ENCODE assay signal across 9 mouse cellular contexts in genomic region chr11:6411684-6412083, GRCm38 (mm10). TPM values are rescaled to one million over a fixed set of nuclear protein-coding genes. Genes with fewer than 3 reads are reported as not detected.
DNase-seq lines count a peak whose midpoint lies in the region; ATAC-seq and TF ChIP-seq lines count a peak whose summit lies in the region.
"Had no signal": no experiment of that assay in that cellular context is flagged by ENCODE, and none has a peak within 500 bp of the region (broad histone marks: within the 10 kb centered on the region; RNA-seq: fewer than 3 reads in every experiment).

No protein-coding gene starts in this region.

- peak; percentile 74 for DNase-seq in 416B (ENCODE audit: low read depth)
- DNase-seq in brain, adult 2 months (ENCODE audit: low read depth, low spot score), result peak; percentile 88
- DNase-seq in gastrocnemius, adult 18-20 months (ENCODE audit: low spot score), result peak; percentile 85
- peak; percentile 65 to 89 for DNase-seq in layer of hippocampus, adult 18-20 months (ENCODE audit: low spot score in 2 of 2)
- DNase-seq in lung, postnatal 14 days, result peak; percentile 88
- DNase-seq in spleen, adult 2 months (ENCODE audit: low read depth in 1 of 2, low spot score in 2 of 2), result peak in 1 of 2 experiments; percentile 61

- ATAC-seq in monocyte, adult 5-6 weeks (replicated peaks; ENCODE audit: insufficient number of reproducible peaks, low FRiP score, low TSS enrichment, poor library complexity, severe bottlenecking), result no peak

- H3K79me3 ChIP-seq in C2C12 (ENCODE audit: low read depth), result peaks cover 7% of the 10 kb centered on the region

- no peaks in the 10 kb centered on the region for H3K27me3 ChIP-seq in C2C12 (ENCODE audit: control insufficient read depth, insufficient read depth, insufficient read length)
- no peaks in the 10 kb centered on the region for H3K27me3 ChIP-seq in spleen, adult 2 months (ENCODE audit: control insufficient read depth, insufficient read depth, low read length)
- H3K27me3 ChIP-seq: hindbrain, embryonic 15.5 days had no signal

- H3K36me3 ChIP-seq in C2C12 (ENCODE audit: control insufficient read depth, insufficient read depth), result peaks cover 5% of the 10 kb centered on the region
- no peaks in the 10 kb centered on the region; the same call in 1 of the 2 replicates for H3K36me3 ChIP-seq in spleen, adult 2 months (ENCODE audit: control insufficient read depth, insufficient read depth, low read length)
- H3K36me3 ChIP-seq: hindbrain, embryonic 15.5 days had no signal

- no peak overlapping the region for H3ac ChIP-seq in C2C12 (ENCODE audit: control insufficient read depth, insufficient read length, low read depth)

- H3K4me3 ChIP-seq in C2C12 (ENCODE audit: insufficient read depth, poor library complexity, severe bottlenecking), result no peak overlapping the region
- no peak overlapping the region for H3K4me3 ChIP-seq in spleen, adult 2 months (ENCODE audit: extremely low read depth, insufficient read depth, insufficient read length)
- H3K4me3 ChIP-seq: hindbrain, embryonic 15.5 days had no signal

- 12% methylated on average over 5 of the region's 5 CpGs for WGBS in spleen, adult 2 months

- peak; percentile 72 for TF ChIP-seq CTCF in C2C12 (IDR thresholded peaks at IDR 0.05; ENCODE audit: control insufficient read depth, insufficient read depth, insufficient read length)
- TF ChIP-seq CTCF in spleen, adult 2 months (IDR thresholded peaks at IDR 0.05; ENCODE audit: extremely low read depth, insufficient read depth, insufficient read length, insufficient replicate concordance), result peak; percentile 75; the same call in 1 of the 2 replicates

- peaks cover 4% of the 10 kb centered on the region for H3K4me1 ChIP-seq in spleen, adult 2 months (ENCODE audit: control insufficient read depth, insufficient read depth, insufficient read length)

- no peak overlapping the region for H3K27ac ChIP-seq in spleen, adult 2 months (ENCODE audit: insufficient read depth, low read length)
- H3K27ac ChIP-seq: hindbrain, embryonic 15.5 days had no signal

- no peak for TF ChIP-seq POLR2A in spleen, adult 2 months (IDR thresholded peaks at IDR 0.05; ENCODE audit: low read depth, low read length)

- peaks cover 17% of the 10 kb centered on the region for H3K79me2 ChIP-seq in C2C12 (ENCODE audit: control insufficient read depth, insufficient read depth)

TF ChIP-seq in C2C12, 6 proteins besides CTCF, POLR2A, EP300 and RAD21:
- no peak for TF ChIP-seq MYOG (IDR thresholded peaks at IDR 0.05; ENCODE audit: control insufficient read depth, extremely low read depth, insufficient read length)
- TF ChIP-seq CEBPB (IDR thresholded peaks at IDR 0.05; ENCODE audit: low read depth), result no peak
- TF ChIP-seq FOSL1 (IDR thresholded peaks at IDR 0.05; ENCODE audit: insufficient read depth, low read length, poor library complexity, severe bottlenecking), result no peak
- TF ChIP-seq MAX (IDR thresholded peaks at IDR 0.05), result no peak

RNA-seq across cellular contexts. Expression of gene Ppia, which starts 3.6 kb away (rescaled TPM):
- 4,929 TPM for polyA plus RNA-seq in C2C12 (2012; fragmentation: generic; extraction: Trizol)
- 100 to 1,000 TPM; 185 to 242 TPM for total RNA-seq in gastrocnemius, adult 18-20 months (2021)
- total RNA-seq in layer of hippocampus, adult 18-20 months (2021), result 1,000 to 10,000 TPM; 1,682 to 1,687 TPM
- polyA plus RNA-seq in spleen, adult 2 months (2012; rRNA removed), result 333 and 340 TPM in 2 replicates
- total RNA-seq in monocyte, adult 5-6 weeks (2017), result 917 to 1,280 TPM (median 1,115 TPM) in 3 replicates

RNA-seq across cellular contexts. Expression of gene Zmiz2, which starts 22.8 kb away (rescaled TPM):
- polyA plus RNA-seq in C2C12 (2012; fragmentation: generic; extraction: Trizol), result 33.0 TPM
- 10 to 100 TPM; 49.3 to 51.1 TPM for total RNA-seq in gastrocnemius, adult 18-20 months (2021)
- total RNA-seq in layer of hippocampus, adult 18-20 months (2021), result 100 to 1,000 TPM; 169 to 174 TPM
- polyA plus RNA-seq in spleen, adult 2 months (2012; rRNA removed), result 118 and 142 TPM in 2 replicates
- 11.9 to 27.0 TPM (median 16.3 TPM) in 3 replicates for total RNA-seq in monocyte, adult 5-6 weeks (2017)

RNA-seq across cellular contexts. Expression of gene H2afv, which starts 32.6 kb away (rescaled TPM):
- 153 TPM for polyA plus RNA-seq in C2C12 (2012; fragmentation: generic; extraction: Trizol)
- 10 to 100 TPM; 61.3 to 63.7 TPM for total RNA-seq in gastrocnemius, adult 18-20 months (2021)
- 10 to 100 TPM; 36.3 to 45.4 TPM for total RNA-seq in layer of hippocampus, adult 18-20 months (2021)
- polyA plus RNA-seq in spleen, adult 2 months (2012; rRNA removed), result 29.8 and 36.5 TPM in 2 replicates
- total RNA-seq in monocyte, adult 5-6 weeks (2017), result 31.2 to 51.6 TPM (median 37.9 TPM) in 3 replicates
